Mouse (Mus musculus): ENCODE measurements around the gene Dennd1c. TPM values are rescaled to one million over a fixed set of nuclear protein-coding genes. Genes with fewer than 3 reads are reported as not detected.

Dennd1c gene
- total and polyA plus RNA-seq, 3 experiments, result 6.8 to 33.9 (median 9.7) TPM

DNA sequence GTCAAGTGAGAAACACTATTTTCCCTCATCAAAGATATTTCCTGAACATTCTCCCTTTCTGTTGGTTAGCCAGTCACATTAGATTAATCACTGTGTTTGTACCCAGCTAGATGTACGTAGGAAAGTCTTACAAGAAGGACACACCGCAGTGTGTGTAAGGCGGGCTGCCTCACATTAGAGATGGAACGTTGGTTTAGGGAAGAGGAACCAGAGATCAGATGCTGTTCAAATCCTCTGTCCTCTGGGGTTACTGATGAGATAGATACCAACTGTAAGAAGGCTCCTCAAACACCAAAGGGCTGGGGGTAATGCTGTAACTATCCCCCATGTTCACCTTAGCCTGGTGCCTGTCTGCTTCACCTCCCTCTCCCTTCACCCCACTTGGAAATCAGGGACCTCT, 46.5 kb upstream of the Dennd1c start:
- peaks cover 10% of the 10 kb centered on the region for H3K9me3 ChIP-seq (replicated peaks; ENCODE audit: low read length)
- dilution Hi-C loops (cut with MboI; ENCODE audit: extremely low pct_ligation_motif_present, extremely low pct_unique_long_range_greater_than_20kb, low sequenced_read_pairs), result no loop called here
- peak overlapping the region; percentile 66 for H3K9ac ChIP-seq (ENCODE audit: insufficient read depth, low read depth)
- peak overlapping the region; percentile 98 for H3K27ac ChIP-seq (ENCODE audit: insufficient read depth, low read depth)
- H3K36me3 ChIP-seq (replicated peaks in 1 of 2; ENCODE audit: control insufficient read depth in 1 of 2, insufficient read depth in 1 of 2, low read length in 1 of 2), result peaks cover 14 to 18% of the 10 kb centered on the region in 2 experiments
- no peak for DNase-seq (ENCODE audit: extremely low read depth)
- peak overlapping the region in 2 of 3 experiments; percentile 10 to 39 for H3K4me3 ChIP-seq (replicated peaks in 1 of 3; ENCODE audit: low read depth in 2 of 3, low read length in 2 of 3, poor library complexity in 1 of 3)
- in situ Hi-C loops (cut with MboI; ENCODE audit: low pct_ligation_motif_present, low pct_unique_long_range_greater_than_20kb, low sequenced_read_pairs), result no loop called here
- H3K27me3 ChIP-seq (replicated peaks), result no peaks in the 10 kb centered on the region
- peak overlapping the region; percentile 75 for H3K4me2 ChIP-seq (ENCODE audit: insufficient read depth, low read depth, poor library complexity, severe bottlenecking)
- peaks cover 24% of the 10 kb centered on the region for H3K79me2 ChIP-seq (replicated peaks; ENCODE audit: control insufficient read depth, extremely low read depth, insufficient read depth, poor library complexity, severe bottlenecking)
- peaks cover 45 to 79% of the 10 kb centered on the region in 2 experiments for H3K4me1 ChIP-seq (ENCODE audit: control insufficient read depth in 1 of 2, insufficient read depth in 2 of 2)
- 0 out of 2 replicates have a peak, but pooled peaks have one; percentile 3 for TF ChIP-seq TCF12 (IDR thresholded peaks at IDR 0.05; ENCODE audit: low read depth, low read length)
- TF ChIP-seq CHD1 (IDR thresholded peaks at IDR 0.05; ENCODE audit: low read depth, low read length), result 0 out of 2 replicates have a peak, but pooled peaks have one; percentile 57
- peak; percentile 38; the same call in 1 of the 2 replicates for TF ChIP-seq ZMIZ1 (IDR thresholded peaks at IDR 0.05; ENCODE audit: low read depth, low read length)
- TF ChIP-seq ZKSCAN1 (IDR thresholded peaks at IDR 0.05; ENCODE audit: borderline replicate concordance, low read depth, low read length), result no peak
- no peak for TF ChIP-seq ZC3H11A (IDR thresholded peaks at IDR 0.05; ENCODE audit: low read depth, low read length)
- TF ChIP-seq TBP (conservative IDR thresholded peaks at IDR 0.05; ENCODE audit: low read depth, low read length), result no peak

DNA sequence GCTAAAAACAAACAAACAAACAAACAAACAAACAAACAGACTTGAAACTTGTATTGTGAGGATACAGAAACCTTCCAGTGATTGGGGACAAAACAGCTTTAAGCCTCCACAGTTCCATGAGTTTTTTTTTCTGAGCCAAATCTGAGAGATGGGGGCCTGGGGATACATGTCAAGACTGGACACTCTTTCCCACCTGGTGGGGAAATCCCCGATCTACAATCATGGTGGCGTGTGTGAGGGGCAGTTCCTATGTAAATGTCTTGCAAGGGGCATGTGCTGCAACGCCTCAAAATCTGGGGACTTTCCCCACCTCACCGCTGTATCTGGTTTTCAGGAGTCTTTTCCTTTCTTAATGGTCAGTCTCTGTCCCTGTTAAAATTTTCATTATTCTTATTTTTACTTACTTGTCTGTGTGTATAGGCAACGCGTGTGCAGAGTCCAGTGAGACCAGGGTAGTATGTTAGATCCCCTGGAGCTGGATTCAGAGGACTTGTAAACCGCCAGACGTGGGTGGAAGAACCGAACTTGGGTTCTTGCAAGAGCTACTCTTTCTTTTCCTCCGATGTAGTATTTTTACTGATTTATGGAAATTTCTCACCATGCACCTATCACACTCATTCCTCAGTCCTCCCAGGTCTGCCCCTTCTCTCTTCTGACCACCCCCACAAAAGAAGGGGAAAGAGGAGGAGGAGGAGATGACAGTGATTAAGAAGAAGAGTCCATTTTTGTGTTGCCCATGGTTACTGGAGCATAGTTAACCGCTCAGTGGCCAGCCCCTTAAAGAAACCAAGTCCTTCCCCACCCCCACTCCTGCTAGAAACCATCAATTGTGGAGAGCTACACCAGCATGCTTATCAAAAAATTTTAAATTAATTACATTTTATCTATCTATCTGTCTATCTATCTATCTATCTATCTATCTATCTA, 45.1 kb upstream of the Dennd1c start:
- peak; percentile 97 for DNase-seq (ENCODE audit: extremely low read depth)
- Histone ChIP-seq H3K27ac (ENCODE audit: insufficient read depth, low read depth) (peak overlapping the region; percentile 98), H3K9ac (ENCODE audit: insufficient read depth, low read depth) (peak overlapping the region; percentile 65), H3K4me3 (replicated peaks in 1 of 3; ENCODE audit: low read depth in 2 of 3, low read length in 2 of 3, poor library complexity in 1 of 3) (peak overlapping the region; percentile 17 to 35 (median 27)), H3K27me3 (replicated peaks) (no peaks in the 10 kb centered on the region), H3K4me2 (ENCODE audit: insufficient read depth, low read depth, poor library complexity, severe bottlenecking) (peak overlapping the region; percentile 63), H3K36me3 (replicated peaks in 1 of 2; ENCODE audit: control insufficient read depth in 1 of 2, insufficient read depth in 1 of 2, low read length in 1 of 2) (peaks cover 5 to 8% of the 10 kb centered on the region in 2 experiments), H3K4me1 (ENCODE audit: control insufficient read depth in 1 of 2, insufficient read depth in 2 of 2) (peaks cover 39 to 77% of the 10 kb centered on the region in 2 experiments), H3K79me2 (replicated peaks; ENCODE audit: control insufficient read depth, extremely low read depth, insufficient read depth, poor library complexity, severe bottlenecking) (peaks cover 30% of the 10 kb centered on the region), H3K9me3 (replicated peaks; ENCODE audit: low read length) (peaks cover 5% of the 10 kb centered on the region)
- in situ Hi-C loops (cut with MboI; ENCODE audit: low pct_ligation_motif_present, low pct_unique_long_range_greater_than_20kb, low sequenced_read_pairs) (no loop called here), dilution Hi-C loops (cut with MboI; ENCODE audit: extremely low pct_ligation_motif_present, extremely low pct_unique_long_range_greater_than_20kb, low sequenced_read_pairs) (no loop called here)
- TF ChIP-seq EP300 (IDR thresholded peaks at IDR 0.05; ENCODE audit: low read length) (peak; percentile 92), MAZ (IDR thresholded peaks at IDR 0.05; ENCODE audit: low read depth, low read length) (no peak; the same call in none of the 2 replicates), MAFK (IDR thresholded peaks at IDR 0.05; ENCODE audit: insufficient replicate concordance, low read length) (peak; percentile 76; the same call in 1 of the 2 replicates), POLR2AphosphoS2 (IDR thresholded peaks at IDR 0.05; ENCODE audit: low read depth, low read length) (peak; percentile 65), SIN3A (IDR thresholded peaks at IDR 0.05; ENCODE audit: low read length) (peak; percentile 76), SMC3 (IDR thresholded peaks at IDR 0.05; ENCODE audit: low read depth, low read length) (peak; percentile 20), ETS1 (conservative IDR thresholded peaks at IDR 0.05; ENCODE audit: low read depth, low read length) (peak; percentile 89), HCFC1 (IDR thresholded peaks at IDR 0.05; ENCODE audit: low read depth, low read length) (peak; percentile 24), ZNF384 (IDR thresholded peaks at IDR 0.05; ENCODE audit: low read depth, low read length) (peak; percentile 95), MXI1 (IDR thresholded peaks at IDR 0.05; ENCODE audit: low read depth, low read length) (peak; percentile 86), IRF4 (IDR thresholded peaks at IDR 0.05; ENCODE audit: low read depth, low read length) (peak; percentile 82), E2F4 (IDR thresholded peaks at IDR 0.05; ENCODE audit: insufficient replicate concordance, low read depth, low read length) (no peak; the same call in 1 of the 2 replicates), RAD21 (IDR thresholded peaks at IDR 0.05; ENCODE audit: low read depth, low read length) (no peak; the same call in none of the 2 replicates), KAT2A (IDR thresholded peaks at IDR 0.05; ENCODE audit: insufficient replicate concordance, low read length) (0 out of 2 replicates have a peak, but pooled peaks have one; percentile 34), CHD2 (IDR thresholded peaks at IDR 0.05; ENCODE audit: low read length) (peak; percentile 88), NELFE (IDR thresholded peaks at IDR 0.05; ENCODE audit: low read depth, low read length) (no peak; the same call in 1 of the 2 replicates), TBP (conservative IDR thresholded peaks at IDR 0.05; ENCODE audit: low read depth, low read length) (peak; percentile 81), RCOR1 (conservative IDR thresholded peaks at IDR 0.05; ENCODE audit: low read depth, low read length) (peak; percentile 71), BHLHE40 (IDR thresholded peaks at IDR 0.05; ENCODE audit: low read depth, low read length) (peak; percentile 96), MYC (IDR thresholded peaks at IDR 0.05; ENCODE audit: low read depth, low read length) (peak; percentile 98), ZMIZ1 (IDR thresholded peaks at IDR 0.05; ENCODE audit: low read depth, low read length) (peak; percentile 52), MEF2A (IDR thresholded peaks at IDR 0.05; ENCODE audit: borderline replicate concordance, low read depth, low read length) (peak; percentile 86), POLR2A (IDR thresholded peaks at IDR 0.05; ENCODE audit: low read depth, low read length) (peak; percentile 68), USF2 (conservative IDR thresholded peaks at IDR 0.05; ENCODE audit: low read depth, low read length) (no peak), GABPA (IDR thresholded peaks at IDR 0.05; ENCODE audit: insufficient replicate concordance, low read depth, low read length) (no peak)
